Mouse (Mus musculus): ENCODE measurements at regions not wholly inside any gene's neighbourhood (a gene's known extent, or its start where the extent isn't known, plus 50 kb on each side); places are given as distances from the start of the nearest gene placed in this dataset.

- WGBS (ENCODE audit: insufficient replicate concordance) = 48% methylated on average over 5 of the region's 5 CpGs
- Histone ChIP-seq H3K27ac (ENCODE audit: low read depth) (no peak overlapping the region), H3K4me3 (ENCODE audit: low read depth, low read length) (no peak overlapping the region), H3K4me2 (ENCODE audit: low read depth, low read length) (no peak overlapping the region), H3K27me3 (ENCODE audit: insufficient read depth, low read length) (no peaks in the 10 kb centered on the region), H3K36me3 (replicated peaks; ENCODE audit: insufficient read depth, low read length) (no peaks in the 10 kb centered on the region), H3K9ac (replicated peaks) (no peak overlapping the region), H3K9me3 (ENCODE audit: low read length) (no peaks in the 10 kb centered on the region), H3K4me1 (ENCODE audit: insufficient read depth) (peaks cover 11% of the 10 kb centered on the region)
- TF ChIP-seq CTCF (IDR thresholded peaks at IDR 0.05; ENCODE audit: low read depth) (no peak), EP300 (IDR thresholded peaks at IDR 0.05; ENCODE audit: low read depth) (no peak)
- no peak for DNase-seq
- ATAC-seq = no peak
These were observed 134.9 kb downstream of the Cartpt start for GRCm38 (mm10) chr13:99765965-99766364.

- DNase-seq (no peak), ATAC-seq (no peak)
- no peaks in the 10 kb centered on the region for H3K36me3 ChIP-seq (replicated peaks; ENCODE audit: insufficient read depth, low read length)
- WGBS (ENCODE audit: insufficient replicate concordance) = 52% methylated on average over 3 of the region's 3 CpGs
- no peaks in the 10 kb centered on the region for H3K27me3 ChIP-seq (ENCODE audit: insufficient read depth, low read length)
- H3K9ac ChIP-seq (replicated peaks) = no peak overlapping the region
- no peak overlapping the region for H3K4me2 ChIP-seq (ENCODE audit: low read depth, low read length)
- peaks cover 12% of the 10 kb centered on the region for H3K4me1 ChIP-seq (ENCODE audit: insufficient read depth)
- no peaks in the 10 kb centered on the region for H3K9me3 ChIP-seq (ENCODE audit: low read length)
- no peak overlapping the region for H3K4me3 ChIP-seq (ENCODE audit: low read depth, low read length)
- TF ChIP-seq EP300 (IDR thresholded peaks at IDR 0.05; ENCODE audit: low read depth) (no peak), CTCF (IDR thresholded peaks at IDR 0.05; ENCODE audit: low read depth) (no peak)
- peak overlapping the region; percentile 20; the same call in 1 of the 2 replicates for H3K27ac ChIP-seq (ENCODE audit: low read depth)
These were observed 136.1 kb downstream of the Cartpt start for GRCm38 (mm10) chr13:99764764-99765163.

GRCm38 (mm10) chr13:99764097-99764714, 136.7 kb downstream of the Cartpt start:
- Histone ChIP-seq H3K4me3 (ENCODE audit: low read depth, low read length) (no peak overlapping the region), H3K9ac (replicated peaks) (no peak overlapping the region), H3K9me3 (ENCODE audit: low read length) (no peaks in the 10 kb centered on the region), H3K4me2 (ENCODE audit: low read depth, low read length) (no peak overlapping the region), H3K4me1 (ENCODE audit: insufficient read depth) (peaks cover 12% of the 10 kb centered on the region), H3K27ac (ENCODE audit: low read depth) (peak overlapping the region; percentile 20; the same call in 1 of the 2 replicates), H3K36me3 (replicated peaks; ENCODE audit: insufficient read depth, low read length) (no peaks in the 10 kb centered on the region), H3K27me3 (ENCODE audit: insufficient read depth, low read length) (no peaks in the 10 kb centered on the region)
- ATAC-seq = no peak
- DNase-seq = peak; percentile 36
- WGBS (ENCODE audit: insufficient replicate concordance) = 59% methylated on average over 6 of the region's 6 CpGs
- TF ChIP-seq CTCF (IDR thresholded peaks at IDR 0.05; ENCODE audit: low read depth) (no peak), EP300 (IDR thresholded peaks at IDR 0.05; ENCODE audit: low read depth) (no peak)

GRCm38 (mm10) chr13:99761843-99762242, 139.0 kb downstream of the Cartpt start:
- 61% methylated on average over 9 of the region's 9 CpGs for WGBS (ENCODE audit: insufficient replicate concordance)
- TF ChIP-seq CTCF (IDR thresholded peaks at IDR 0.05; ENCODE audit: low read depth) (no peak), EP300 (IDR thresholded peaks at IDR 0.05; ENCODE audit: low read depth) (no peak)

GRCm38 (mm10) chr13:99761423-99761822, 139.5 kb downstream of the Cartpt start:
- Histone ChIP-seq H3K4me3 (ENCODE audit: low read depth, low read length) (no peak overlapping the region), H3K9ac (replicated peaks) (no peak overlapping the region), H3K9me3 (ENCODE audit: low read length) (no peaks in the 10 kb centered on the region), H3K27ac (ENCODE audit: low read depth) (no peak overlapping the region), H3K36me3 (replicated peaks; ENCODE audit: insufficient read depth, low read length) (no peaks in the 10 kb centered on the region), H3K27me3 (ENCODE audit: insufficient read depth, low read length) (no peaks in the 10 kb centered on the region), H3K4me1 (ENCODE audit: insufficient read depth) (peaks cover 12% of the 10 kb centered on the region), H3K4me2 (ENCODE audit: low read depth, low read length) (no peak overlapping the region)
- peak; percentile 43 for ATAC-seq
- TF ChIP-seq EP300 (IDR thresholded peaks at IDR 0.05; ENCODE audit: low read depth) = peak; percentile 45; the same call in 1 of the 2 replicates
- no peak for TF ChIP-seq CTCF (IDR thresholded peaks at IDR 0.05; ENCODE audit: low read depth)
- 41% methylated on average over 4 of the region's 4 CpGs for WGBS (ENCODE audit: insufficient replicate concordance)
- DNase-seq = no peak

More at GRCm38 (mm10) chr13:99761843-99762242, 139.0 kb downstream of the Cartpt start:
- ATAC-seq = no peak
- no peak overlapping the region for H3K9ac ChIP-seq (replicated peaks)
- H3K27ac ChIP-seq (ENCODE audit: low read depth) = no peak overlapping the region
- peaks cover 12% of the 10 kb centered on the region for H3K4me1 ChIP-seq (ENCODE audit: insufficient read depth)
- no peaks in the 10 kb centered on the region for H3K9me3 ChIP-seq (ENCODE audit: low read length)
- no peak overlapping the region for H3K4me2 ChIP-seq (ENCODE audit: low read depth, low read length)
- H3K36me3 ChIP-seq (replicated peaks; ENCODE audit: insufficient read depth, low read length) = no peaks in the 10 kb centered on the region
- H3K4me3 ChIP-seq (ENCODE audit: low read depth, low read length) = no peak overlapping the region
- no peak for DNase-seq
- no peaks in the 10 kb centered on the region for H3K27me3 ChIP-seq (ENCODE audit: insufficient read depth, low read length)

GRCm38 (mm10) chr13:99760646-99761045, 140.2 kb downstream of the Cartpt start:
- Histone ChIP-seq H3K27ac (ENCODE audit: low read depth) (no peak overlapping the region), H3K4me2 (ENCODE audit: low read depth, low read length) (no peak overlapping the region), H3K4me3 (ENCODE audit: low read depth, low read length) (no peak overlapping the region), H3K27me3 (ENCODE audit: insufficient read depth, low read length) (no peaks in the 10 kb centered on the region), H3K4me1 (ENCODE audit: insufficient read depth) (peaks cover 13% of the 10 kb centered on the region), H3K9me3 (ENCODE audit: low read length) (no peaks in the 10 kb centered on the region), H3K36me3 (replicated peaks; ENCODE audit: insufficient read depth, low read length) (no peaks in the 10 kb centered on the region), H3K9ac (replicated peaks) (no peak overlapping the region)
- DNase-seq (no peak), ATAC-seq (no peak)
- no peak for TF ChIP-seq EP300 (IDR thresholded peaks at IDR 0.05; ENCODE audit: low read depth)
- no peak for TF ChIP-seq CTCF (IDR thresholded peaks at IDR 0.05; ENCODE audit: low read depth)
- 70% methylated on average over 4 of the region's 4 CpGs for WGBS (ENCODE audit: insufficient replicate concordance)

Measured in liver, postnatal 0 days (tissue).